Mouse (Mus musculus) mesoderm, embryonic 11.5 days (tissue): ENCODE results near the gene Wasf3.

ENCODE experiments used
- DNase-seq: peaks from one replicate; pipeline ENCODE4 v3.0.0-alpha.2; 2012; ENCODE audit warnings: low read depth, low spot score

Gene Wasf3

GRCm38 (mm10) chr5:146384935-146385591, at the start of gene Wasf3:
Wasf3 (plus strand) TSS chr5:146384985.
- peak; percentile 91 for DNase-seq

- no peak for DNase-seq
These were observed 46.7 kb upstream of the Wasf3 start for GRCm38 (mm10) chr5:146338064-146338463.

- DNase-seq, result no peak
These were observed 44.7 kb upstream of the Wasf3 start for GRCm38 (mm10) chr5:146340037-146340436.

GRCm38 (mm10) chr5:146344911-146345686, 39.7 kb upstream of the Wasf3 start:
- DNase-seq, result no peak

- no peak for DNase-seq
These were observed 37.7 kb upstream of the Wasf3 start for GRCm38 (mm10) chr5:146347081-146347480.

GRCm38 (mm10) chr5:146349183-146349582, 35.6 kb upstream of the Wasf3 start:
- DNase-seq, result no peak

- no peak for DNase-seq
These were observed 34.0 kb upstream of the Wasf3 start for GRCm38 (mm10) chr5:146350784-146351183.

- no peak for DNase-seq
These were observed 32.8 kb upstream of the Wasf3 start for GRCm38 (mm10) chr5:146352006-146352405.

GRCm38 (mm10) chr5:146360386-146360785, 24.4 kb upstream of the Wasf3 start:
- DNase-seq, result peak; percentile 64

GRCm38 (mm10) chr5:146362711-146363110, 22.1 kb upstream of the Wasf3 start:
- DNase-seq, result no peak

GRCm38 (mm10) chr5:146368356-146368755, 16.4 kb upstream of the Wasf3 start:
- DNase-seq, result no peak

- DNase-seq, result no peak
These were observed 15.8 kb upstream of the Wasf3 start for GRCm38 (mm10) chr5:146368971-146369370.

- DNase-seq, result no peak
These were observed 14.0 kb upstream of the Wasf3 start for GRCm38 (mm10) chr5:146370794-146371193.

GRCm38 (mm10) chr5:146373238-146373637, 11.5 kb upstream of the Wasf3 start:
- no peak for DNase-seq

GRCm38 (mm10) chr5:146376601-146377000, 8.2 kb upstream of the Wasf3 start:
- no peak for DNase-seq

GRCm38 (mm10) chr5:146380041-146380440, 4.7 kb upstream of the Wasf3 start:
- no peak for DNase-seq

- DNase-seq, result no peak
These were observed 2.5 kb upstream of the Wasf3 start for GRCm38 (mm10) chr5:146382268-146382667.

GRCm38 (mm10) chr5:146383401-146383800, 1.4 kb upstream of the Wasf3 start:
- no peak for DNase-seq

- peak; percentile 39 for DNase-seq
These were observed 1.2 kb downstream of the Wasf3 start for GRCm38 (mm10) chr5:146385989-146386388.

GRCm38 (mm10) chr5:146386906-146387305, 2.1 kb downstream of the Wasf3 start:
- DNase-seq, result no peak

GRCm38 (mm10) chr5:146394563-146394962, 9.8 kb downstream of the Wasf3 start:
- no peak for DNase-seq

- DNase-seq, result no peak
These were observed 12.5 kb downstream of the Wasf3 start for GRCm38 (mm10) chr5:146397253-146397652.
